Mouse (Mus musculus): Measurements from ENCODE around the gene Pax2. TPM values are rescaled to one million over a fixed set of nuclear protein-coding genes. Genes with fewer than 3 reads are reported as not detected.

The Pax2 gene
- total RNA-seq, 4 experiments from 2014 or later = 0.30 to 0.36 TPM; not detected in 2

DNA sequence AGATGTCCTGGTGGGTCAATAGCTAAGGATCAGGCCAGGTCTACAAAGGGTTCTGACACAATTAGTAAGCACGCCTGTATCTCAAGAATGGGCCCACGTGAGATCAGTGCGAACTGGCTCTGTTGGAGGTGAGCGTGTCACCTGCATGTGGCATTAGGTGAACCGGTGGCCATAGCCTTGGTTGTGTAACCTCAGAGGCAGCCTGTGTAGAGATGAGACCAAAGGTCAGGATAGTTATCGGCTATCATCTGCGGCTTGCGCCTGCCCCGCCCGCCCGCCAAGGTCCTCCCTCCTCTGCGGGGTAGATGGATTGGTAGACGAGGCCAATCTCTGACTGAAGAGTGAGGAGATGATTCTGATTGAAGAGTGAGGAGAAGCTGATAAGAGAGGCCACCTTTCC, 15.7 kb downstream of the Pax2 start:
- DNase-seq (ENCODE audit: low spot score in 2 of 2) = no peak

DNA sequence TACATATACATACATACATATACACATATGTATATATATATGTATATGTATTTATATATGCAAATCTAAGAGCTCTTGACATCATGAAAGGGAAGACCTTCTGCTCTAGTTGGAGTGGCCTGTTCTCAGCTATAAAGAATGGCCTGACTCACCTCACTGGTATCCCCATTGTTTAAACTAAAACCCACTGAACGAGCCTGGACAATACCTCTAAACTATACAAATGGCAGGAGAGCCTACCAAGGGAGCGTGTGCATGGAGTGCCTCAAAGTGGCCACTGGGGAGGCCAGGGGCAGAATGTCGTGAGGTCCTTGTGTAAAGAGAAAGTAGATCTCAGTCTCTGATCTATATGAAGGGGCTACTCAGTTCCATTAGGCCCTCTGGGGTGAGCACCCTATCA, 26.1 kb downstream of the Pax2 start:
- DNase-seq (ENCODE audit: low spot score in 2 of 2) = no peak

DNA sequence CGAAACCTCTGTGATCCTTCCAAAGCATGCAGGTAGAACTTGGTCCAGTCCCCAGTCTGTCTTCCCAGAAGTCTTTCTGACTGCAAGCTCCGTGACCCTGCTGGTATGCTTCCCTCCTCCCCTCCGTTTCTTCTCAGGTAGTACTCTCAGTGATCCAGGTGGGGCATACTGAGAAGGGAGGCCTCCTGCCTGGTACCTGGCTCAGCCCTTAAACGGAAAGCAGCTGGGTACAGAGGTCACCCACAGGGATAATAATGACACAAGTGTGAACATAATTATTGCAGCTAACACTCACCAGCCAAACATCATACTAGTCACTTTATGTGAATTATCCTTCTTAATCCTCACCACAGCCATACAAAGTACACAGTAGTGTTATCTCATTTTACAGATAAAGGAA, 28.5 kb downstream of the Pax2 start:
- no peak for DNase-seq (ENCODE audit: low spot score in 2 of 2)

DNA sequence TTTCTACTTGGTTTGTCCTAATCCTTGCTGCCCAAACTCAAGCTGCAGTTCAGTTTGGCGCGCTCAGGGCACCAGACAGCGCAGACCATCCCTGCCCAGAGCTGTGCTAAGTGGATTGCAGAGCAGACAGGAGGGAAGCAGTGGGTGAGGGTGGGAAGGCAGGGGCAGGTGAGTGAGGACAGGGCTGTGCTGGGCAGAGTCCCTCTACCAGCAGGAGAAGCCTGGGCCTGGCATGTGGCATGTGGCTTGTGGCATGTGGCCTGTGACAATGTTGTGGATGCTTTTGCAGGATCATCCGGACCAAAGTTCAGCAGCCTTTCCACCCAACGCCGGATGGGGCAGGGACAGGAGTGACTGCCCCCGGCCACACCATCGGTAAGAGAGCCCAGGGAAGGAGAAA, 32.6 kb downstream of the Pax2 start:
- no peak for DNase-seq (ENCODE audit: low spot score in 2 of 2)

DNA sequence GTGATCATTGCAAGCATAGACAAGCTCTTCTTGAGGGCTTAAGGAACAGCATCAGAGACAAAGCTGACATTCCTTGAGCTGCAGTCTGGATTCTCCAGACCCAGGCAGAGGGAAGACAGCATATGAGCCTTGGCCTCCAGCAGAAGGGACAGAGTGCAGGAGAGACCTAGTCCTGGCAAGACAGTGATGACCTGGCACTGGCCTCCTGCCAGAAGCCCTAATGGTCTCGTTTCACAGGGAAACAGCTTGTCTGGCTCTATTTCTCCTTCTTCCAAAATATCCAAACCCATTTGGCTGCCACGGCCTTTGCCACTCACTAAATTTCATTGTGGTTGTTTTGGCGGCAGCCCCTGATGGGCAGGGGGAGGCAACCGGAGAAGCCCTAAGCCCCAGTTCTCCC, 36.1 kb downstream of the Pax2 start:
- DNase-seq (ENCODE audit: low spot score in 2 of 2) = no peak

DNA sequence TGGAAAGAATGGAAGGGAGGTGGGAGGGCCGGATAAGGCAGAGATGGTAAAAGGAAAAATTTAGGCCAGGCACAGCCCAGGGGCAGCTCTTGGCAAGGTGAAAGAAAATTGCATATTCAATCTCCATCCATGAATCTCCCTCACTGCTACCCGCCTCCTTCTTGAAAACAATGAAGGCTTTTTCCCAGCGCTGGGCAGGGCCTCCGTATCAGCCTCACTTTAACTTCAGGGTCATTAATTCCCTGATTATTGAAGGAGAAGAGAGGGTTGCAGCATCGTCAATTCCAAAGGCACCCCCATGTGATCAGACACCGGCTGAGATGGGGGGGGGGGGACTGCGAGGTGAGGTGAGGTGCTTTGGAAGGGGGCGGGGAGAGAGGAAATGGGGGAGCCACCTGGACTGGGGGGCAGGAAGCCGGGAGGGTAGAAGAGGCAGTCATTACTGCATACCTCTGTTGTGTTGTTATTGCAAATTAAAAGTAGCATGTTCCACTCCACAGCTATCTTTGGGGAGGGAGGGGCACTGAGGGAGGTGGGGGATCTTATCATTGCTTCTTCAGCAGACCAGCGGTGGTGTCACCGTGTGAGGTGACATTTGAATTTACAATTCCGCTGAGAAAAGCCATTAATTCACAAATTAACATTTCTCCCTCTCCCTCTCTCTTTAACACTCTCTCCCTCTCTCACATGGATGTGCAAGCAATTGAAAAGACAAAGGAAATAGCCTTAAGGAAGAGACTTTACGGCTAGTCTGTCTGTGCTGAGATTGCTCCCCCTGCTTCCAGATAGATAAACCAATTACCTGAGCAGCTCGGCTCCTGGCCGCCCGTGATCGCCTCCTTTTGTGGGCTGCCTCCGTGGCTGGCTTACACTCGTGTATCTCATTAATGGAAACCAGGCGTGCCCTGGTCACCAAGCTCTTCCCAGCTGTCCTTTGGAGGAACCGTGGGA, 41.5 kb downstream of the Pax2 start:
- DNase-seq (ENCODE audit: low spot score in 2 of 2) = no peak

DNA sequence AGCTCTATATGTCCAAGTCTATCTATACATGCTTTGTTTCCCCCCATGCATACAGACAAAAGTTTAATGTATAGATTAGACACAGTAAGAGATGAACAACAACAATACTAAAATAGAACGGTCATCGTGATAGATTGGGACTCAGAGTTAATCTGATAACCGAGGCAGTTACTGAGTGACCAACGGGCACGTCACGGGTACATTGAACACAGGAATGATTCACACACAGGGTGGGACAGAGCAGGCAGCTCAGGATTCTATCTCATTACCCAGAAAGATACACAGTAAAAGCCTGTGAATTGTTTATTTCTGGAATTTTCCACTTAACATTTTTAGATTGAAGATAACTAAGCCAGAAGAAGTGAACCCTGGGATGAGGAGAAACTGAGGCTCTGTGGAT, 42.9 kb downstream of the Pax2 start:
- no peak for DNase-seq (ENCODE audit: low spot score in 2 of 2)

DNA sequence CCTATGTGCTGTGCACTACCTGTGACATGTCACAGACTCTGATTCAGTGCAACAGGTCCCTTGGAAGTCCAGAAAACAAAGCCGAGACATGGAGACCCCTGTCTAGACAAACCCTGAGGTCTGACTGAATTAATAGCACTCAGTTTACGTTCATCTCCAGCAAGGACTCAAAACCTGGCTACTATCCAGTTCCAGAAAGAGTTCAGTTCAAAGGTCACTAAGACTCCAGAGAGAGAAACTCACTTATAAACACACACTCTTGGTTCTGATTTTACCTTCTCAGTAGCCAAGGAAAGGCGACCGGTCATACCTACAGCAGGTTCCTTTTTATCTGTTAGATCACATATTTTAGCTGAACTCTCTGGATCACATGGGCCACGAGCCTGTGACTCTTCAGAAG, 43.3 kb downstream of the Pax2 start:
- no peak for DNase-seq (ENCODE audit: low spot score in 2 of 2)

DNA sequence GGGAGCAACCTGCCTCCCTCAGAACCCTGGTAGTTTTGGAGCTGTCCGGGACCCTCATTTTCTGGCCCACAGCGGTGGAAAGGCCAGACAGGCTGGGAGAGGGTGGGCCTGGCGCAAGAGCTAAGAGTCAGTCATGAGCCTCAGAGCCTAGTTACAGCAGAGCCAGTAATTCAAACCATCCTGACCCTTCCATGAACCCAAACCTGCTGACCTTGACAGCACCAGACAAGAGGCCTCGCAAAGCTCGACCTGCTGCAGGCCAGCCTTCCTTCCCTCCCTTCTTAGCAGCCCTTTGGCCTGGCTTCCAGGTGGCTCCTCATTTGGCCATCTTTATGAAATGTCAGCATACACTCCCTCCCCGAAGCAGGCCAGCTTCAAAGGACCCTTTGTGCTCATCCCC, 44.5 kb downstream of the Pax2 start:
- DNase-seq (ENCODE audit: low spot score in 2 of 2) = no peak

DNA sequence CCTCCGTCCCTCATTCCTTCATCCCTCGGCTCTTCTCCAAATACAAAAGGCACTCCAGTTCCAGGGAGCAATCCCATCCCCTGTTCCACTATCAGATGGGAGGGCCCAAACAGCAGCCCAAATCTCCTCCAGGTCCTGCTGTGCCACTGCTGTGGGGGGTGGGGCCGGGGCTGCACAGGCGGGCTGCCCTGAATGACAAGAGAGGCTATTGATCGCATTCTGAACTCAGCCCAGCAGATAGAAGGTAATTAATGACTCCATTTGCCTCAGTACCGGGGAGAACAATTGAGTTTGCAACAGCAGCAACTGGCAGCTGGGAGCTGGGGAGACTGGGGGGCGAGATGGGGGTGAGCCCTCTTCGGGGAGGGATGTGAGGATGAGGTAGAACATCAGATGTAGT, 52.9 kb downstream of the Pax2 start:
- no peak for DNase-seq (ENCODE audit: low spot score in 2 of 2)

DNA sequence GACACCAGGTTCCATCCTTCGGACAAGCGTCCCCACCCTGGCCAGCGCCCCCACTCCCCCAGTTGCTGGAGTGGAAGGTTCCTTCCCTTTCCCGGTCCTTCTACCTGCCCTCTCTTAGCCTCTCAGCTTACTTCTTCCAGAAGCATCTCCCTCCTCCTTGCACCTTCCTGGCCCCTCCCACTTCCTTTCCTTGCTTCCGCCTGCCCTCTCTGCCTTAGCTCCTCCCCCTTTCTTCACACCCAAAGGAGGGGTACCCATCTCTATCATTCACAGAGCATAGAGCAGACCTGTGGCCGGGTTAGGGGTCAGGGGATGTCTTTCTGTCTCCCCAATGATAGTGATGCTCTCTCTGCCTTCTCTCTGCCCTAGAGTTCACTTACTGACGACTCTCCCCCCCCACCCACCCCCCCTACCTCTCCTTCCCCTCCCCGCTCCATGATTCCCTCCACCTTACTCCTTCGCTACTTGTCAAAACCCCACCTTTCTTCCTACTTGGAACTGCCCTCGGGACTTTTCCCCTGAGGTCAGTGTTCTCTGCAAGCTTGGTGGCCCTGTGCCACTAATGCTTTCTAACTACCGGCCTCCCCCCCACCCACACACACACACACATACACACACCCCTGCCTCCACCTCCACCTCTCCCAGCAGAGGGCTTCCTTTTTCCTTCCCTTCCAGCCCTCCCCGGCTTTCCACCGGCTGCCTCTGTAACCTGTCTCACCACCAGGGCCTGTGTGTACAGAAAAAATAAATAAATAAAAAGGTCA, 57.0 kb downstream of the Pax2 start:
- DNase-seq (ENCODE audit: low spot score in 2 of 2) = no peak

DNA sequence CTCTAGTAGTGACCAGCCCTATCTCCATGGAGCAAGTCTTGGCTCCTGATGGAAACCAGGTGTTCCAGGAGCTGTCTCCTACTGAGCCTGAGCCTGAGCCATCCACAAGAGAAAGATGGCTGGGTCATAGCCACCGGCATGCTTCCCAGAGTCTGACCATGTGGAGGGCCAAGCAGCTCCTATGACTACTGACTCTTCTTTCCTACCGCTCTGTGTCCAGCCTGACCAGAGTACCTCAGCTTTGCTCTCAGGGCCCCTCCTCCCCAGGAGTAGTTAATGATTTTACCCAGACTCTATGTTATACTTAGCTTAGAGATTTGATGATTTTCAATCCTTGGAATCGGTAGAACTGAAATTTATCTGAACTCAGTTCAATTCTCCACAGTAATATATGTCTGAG, 59.3 kb downstream of the Pax2 start:
- no peak for DNase-seq (ENCODE audit: low spot score in 2 of 2)

DNA sequence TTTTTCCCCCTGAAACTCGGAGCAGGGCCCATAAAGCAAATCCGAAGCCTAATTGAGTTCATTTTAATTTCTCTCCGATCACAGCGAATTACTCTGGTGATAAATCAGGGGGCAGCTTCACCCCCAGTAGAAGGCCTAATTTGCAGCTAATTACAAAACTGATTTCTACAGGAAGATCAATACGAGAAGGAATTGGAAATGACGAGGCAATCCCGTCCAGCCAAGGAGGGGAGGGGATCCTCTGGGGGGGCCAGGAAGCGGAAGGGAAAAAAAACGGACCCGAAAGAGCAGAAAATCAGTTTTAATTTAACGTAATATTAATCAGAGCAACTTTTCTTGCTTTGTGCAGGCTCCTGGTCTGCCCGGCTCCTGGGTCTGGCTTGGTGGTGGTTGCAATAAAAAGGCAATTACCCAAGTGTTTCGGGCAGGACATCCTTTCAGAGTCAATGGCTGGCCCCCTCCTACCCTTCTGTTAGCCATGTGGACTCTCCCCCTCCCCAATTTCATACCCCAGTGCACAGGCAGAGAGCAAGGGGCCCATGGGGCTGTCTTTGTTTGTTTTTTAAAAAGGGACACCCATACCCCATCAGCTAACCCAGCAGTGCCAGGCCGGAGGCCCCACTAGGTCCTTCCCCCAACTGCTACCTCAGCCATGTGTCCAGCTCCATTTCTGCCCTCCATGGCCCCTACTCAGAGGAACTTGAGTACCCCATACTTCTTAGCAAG, 61.7 kb downstream of the Pax2 start:
- no peak for DNase-seq (ENCODE audit: low spot score in 2 of 2)

DNA sequence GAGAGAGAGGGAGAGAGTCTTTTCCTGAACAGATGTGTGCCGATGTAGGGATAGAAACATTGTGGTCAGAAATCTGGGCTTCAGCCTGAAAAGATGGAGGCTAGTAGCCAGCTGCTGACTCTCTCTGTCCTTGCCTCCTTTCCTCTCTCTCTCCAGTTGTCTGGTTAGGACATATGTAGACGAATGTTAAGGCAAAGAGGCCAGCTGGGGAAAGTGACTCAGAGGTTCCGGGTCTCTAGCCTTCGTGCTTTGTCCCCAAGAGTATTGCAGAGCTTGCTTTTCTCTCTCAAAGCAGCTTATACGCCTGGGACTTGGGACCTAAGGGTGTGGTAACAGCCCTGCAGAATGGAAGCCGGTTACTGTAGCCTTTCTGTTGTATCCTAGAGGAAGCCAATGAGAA, 62.8 kb downstream of the Pax2 start:
- no peak for DNase-seq (ENCODE audit: low spot score in 2 of 2)

DNA sequence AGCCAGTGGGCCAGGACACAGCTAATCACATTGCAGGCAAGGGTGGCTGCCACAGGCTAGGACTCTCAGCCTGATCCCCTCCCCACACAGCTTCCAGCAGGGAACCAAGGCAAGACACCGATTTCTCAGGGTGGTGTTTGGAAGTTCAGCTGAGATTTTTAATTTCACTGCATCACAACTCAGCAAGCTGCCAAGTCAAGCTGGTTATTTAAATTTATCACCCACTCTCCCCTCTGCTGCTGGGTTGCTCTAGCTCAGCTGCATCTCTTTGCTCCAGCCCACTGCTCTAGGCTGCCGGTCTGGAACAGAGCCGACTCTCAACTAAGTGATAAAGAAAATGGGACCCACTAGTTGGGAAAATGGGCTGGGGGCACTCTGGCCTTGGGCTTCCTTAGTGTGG, 65.7 kb downstream of the Pax2 start:
- peak; percentile 30 to 47 for DNase-seq (ENCODE audit: low spot score in 2 of 2)

DNA sequence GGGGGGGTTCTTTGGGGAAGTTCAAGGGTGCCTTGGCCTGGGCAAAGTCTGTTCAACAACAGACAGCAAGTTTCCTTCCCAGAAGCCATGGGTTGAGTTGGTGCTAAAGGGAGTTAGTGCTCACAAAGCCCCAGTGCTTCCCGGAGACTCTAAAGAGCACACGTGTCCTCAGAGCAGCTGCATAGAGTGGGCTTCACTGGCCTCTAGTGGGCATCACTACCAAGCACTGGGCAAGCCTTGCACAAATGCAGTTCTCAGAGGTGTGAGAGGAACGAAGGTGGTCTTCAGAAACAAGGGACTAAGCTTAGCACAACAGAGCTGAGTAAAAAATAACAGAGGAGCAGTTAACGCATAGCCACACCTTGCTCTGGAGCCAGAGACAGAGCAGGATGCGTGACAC, 66.5 kb downstream of the Pax2 start:
- DNase-seq (ENCODE audit: low spot score in 2 of 2) = no peak

DNA sequence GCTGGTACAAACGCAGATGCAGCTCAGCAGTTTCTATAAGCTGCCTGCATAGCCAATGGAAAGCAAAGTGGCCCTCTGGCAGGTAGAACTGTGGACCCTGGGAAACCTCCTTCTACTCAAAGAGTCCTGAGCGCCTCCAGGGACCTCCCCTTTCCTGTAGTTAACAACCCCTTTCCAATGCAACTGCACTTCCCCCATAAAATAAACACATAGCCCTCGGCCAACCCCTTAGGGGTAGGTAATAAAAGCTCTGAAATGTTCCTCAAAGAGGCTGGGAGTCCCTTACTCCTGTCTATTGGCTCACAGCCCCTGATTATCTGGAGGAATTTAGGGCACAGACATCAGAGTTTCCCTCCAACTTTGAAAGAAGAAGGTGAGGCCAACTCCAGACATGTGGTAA, 67.8 kb downstream of the Pax2 start:
- no peak for DNase-seq (ENCODE audit: low spot score in 2 of 2)

DNA sequence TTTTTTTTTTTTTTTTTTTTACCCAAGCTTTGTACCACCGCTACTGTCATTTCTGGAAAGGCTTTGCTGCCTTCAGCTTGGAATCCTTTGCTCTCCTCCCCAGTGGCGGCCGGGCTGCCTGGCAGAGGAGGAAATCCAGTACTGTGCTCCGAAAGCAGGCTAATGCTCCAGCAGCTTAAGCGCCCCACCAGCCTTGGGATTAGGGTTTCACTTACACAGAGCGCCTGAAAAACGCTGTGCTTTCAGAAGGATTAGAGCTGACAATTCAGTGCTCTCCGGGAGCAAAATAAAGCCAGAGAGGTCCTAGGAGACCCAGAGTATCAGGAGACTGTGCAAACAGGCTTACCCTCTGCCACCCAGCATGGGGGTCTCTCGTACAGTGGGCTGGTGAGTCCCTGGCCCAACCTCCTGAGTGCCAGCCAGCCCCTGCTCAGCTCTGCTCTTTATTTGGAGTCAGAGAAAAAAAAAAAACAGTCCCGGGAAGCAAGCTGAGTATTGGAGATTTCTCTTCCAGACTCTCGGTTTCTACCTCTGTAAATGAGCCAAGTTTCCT, 69.4 kb downstream of the Pax2 start:
- DNase-seq (ENCODE audit: low spot score in 2 of 2) = no peak

DNA sequence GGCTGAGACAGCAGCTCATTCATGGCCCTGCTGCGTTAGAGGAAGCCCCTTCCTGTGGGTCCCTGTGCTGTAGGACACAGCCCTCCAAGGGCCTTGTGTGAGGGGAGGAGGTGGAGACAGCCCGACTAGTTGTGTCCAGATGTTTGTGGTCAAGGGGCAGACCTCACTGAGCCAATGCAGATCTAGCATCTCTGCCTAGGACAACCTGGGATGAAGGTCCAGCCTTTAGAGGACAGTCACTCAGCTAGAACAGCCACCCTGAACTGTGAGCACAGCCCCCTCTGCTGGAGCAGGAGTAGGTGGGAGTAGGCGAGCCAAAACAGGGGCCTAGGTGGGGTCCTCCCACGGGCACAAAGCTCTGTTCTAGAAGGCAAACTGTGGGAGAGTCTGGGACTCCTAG, 70.0 kb downstream of the Pax2 start:
- DNase-seq (ENCODE audit: low spot score in 2 of 2) = no peak

DNA sequence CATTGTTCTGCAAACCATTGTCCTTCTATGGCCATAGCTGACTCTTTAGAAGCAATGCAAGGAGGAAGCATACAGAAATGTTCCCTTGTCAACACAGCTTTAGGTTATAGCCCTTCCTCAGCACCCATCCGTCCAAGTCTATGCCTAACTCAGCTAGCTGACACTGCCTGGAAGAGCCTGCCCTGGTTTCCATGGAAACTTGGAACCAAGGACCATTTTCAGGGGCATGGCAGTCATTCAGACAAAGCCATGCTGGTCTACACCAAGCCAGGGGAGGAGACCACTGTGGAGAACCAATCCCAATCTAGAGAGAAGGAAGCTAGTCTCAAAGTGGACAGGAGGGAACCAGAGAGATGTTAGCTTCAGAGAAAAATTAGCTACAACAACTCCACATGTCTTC, 77.5 kb downstream of the Pax2 start:
- DNase-seq (ENCODE audit: low spot score in 2 of 2) = no peak

DNA sequence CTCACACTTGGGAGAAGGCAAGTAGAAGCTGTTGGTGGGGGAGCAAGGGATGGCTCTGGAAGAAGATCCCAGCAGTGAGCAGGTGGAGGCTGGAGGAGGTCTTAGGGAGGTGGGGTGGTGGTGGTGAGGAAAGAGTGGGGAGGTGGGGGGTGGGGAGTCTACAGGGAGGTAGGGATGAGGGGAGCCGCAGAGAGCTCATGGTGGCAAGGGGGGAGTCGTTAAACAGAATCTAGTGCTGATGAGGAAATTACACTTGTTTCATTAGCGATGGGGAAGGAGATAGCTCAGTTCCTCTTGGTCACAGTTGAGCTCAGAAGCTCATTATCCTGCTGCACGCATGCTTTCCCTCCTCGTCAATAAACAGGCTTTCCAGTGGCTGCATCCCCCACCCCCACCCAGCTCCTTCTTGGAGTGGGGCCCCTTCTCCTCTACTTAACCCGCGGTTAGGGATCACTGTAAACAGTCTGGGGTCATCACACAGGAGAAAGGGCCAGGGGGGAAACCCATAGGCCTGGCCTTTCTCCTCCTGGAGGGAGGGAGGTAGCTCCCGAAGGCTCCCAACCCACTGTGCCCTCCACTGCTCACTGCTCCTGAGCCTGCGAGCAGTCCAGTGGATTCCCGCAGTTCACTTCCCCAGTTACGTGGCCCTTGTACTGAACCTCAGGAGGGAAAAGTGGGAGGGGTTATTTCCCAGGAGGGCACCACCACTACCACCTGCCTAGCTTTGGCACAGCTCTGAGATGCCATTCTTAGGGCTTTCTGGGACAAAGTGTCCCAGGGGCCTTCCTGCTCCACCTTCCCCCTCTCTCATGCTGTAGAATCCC, 78.6 kb downstream of the Pax2 start:
- no peak for DNase-seq (ENCODE audit: low spot score in 2 of 2)

Data from layer of hippocampus, adult 8-10 months (tissue).